Mouse (Mus musculus) embryonic facial prominence, embryonic 12.5 days (tissue): ENCODE data around the gene Mafg. TPM values are rescaled to one million over a fixed set of nuclear protein-coding genes. Genes with fewer than 3 reads are reported as not detected.

Source experiments
- ATAC-seq: fragments of 200-750 bp; cut with Nextera tagmentation; 2 replicates; pipeline ENCODE4 v1.8.0; 2017; ENCODE audit not compliant: insufficient number of reproducible peaks, insufficient read depth, low FRiP score, low TSS enrichment
- H3K27ac ChIP-seq: fragments of 300-500 bp; sonication (generic); 2 replicates; pipeline ENCODE4 v1.5.1; 2016; ENCODE audit warnings: mild to moderate bottlenecking
- H3K27me3 ChIP-seq: fragments of 300-500 bp; sonication (generic); 2 replicates; pipeline ENCODE4 v1.6.1; 2016; ENCODE audit warnings: mild to moderate bottlenecking, moderate library complexity
- H3K36me3 ChIP-seq: fragments of 300-500 bp; sonication (generic); 2 replicates; pipeline ENCODE4 v1.6.1; 2016; ENCODE audit warnings: mild to moderate bottlenecking
- H3K4me1 ChIP-seq: fragments of 300-500 bp; sonication (generic); 2 replicates; pipeline ENCODE4 v1.6.1; 2016
- H3K4me2 ChIP-seq: fragments of 300-500 bp; sonication (generic); replicated peaks from 2 replicates; pipeline ENCODE4 v1.6.1; 2016; ENCODE audit warnings: mild to moderate bottlenecking, moderate library complexity
- H3K4me3 ChIP-seq: fragments of 300-500 bp; sonication (generic); 2 replicates; pipeline ENCODE4 v1.5.1; 2016; ENCODE audit warnings: mild to moderate bottlenecking
- H3K9ac ChIP-seq: fragments of 300-500 bp; sonication (generic); 2 replicates; pipeline ENCODE4 v1.6.1; 2016; ENCODE audit warnings: mild to moderate bottlenecking, moderate library complexity
- H3K9me3 ChIP-seq: fragments of 300-500 bp; sonication (generic); 2 replicates; pipeline ENCODE4 v1.6.1; 2016; ENCODE audit warnings: mild to moderate bottlenecking, moderate library complexity
- WGBS: fragments of 180-500 bp; shearing (Covaris S2); methylation state at CpG from one replicate; pipeline ENCODE4 v1.1.7; 2016; 5-methylcytosine and 5-hydroxymethylcytosine counted together
- polyA plus RNA-seq: library from polyadenylated mRNA; unstranded; fragments of >200 nt; fragmentation: Nextera tagmentation; extraction: Ambion mirVana; gene quantifications from 2 replicates; pipeline ENCODE4 v1.2.1, GENCODE M21; 2016

The Mafg gene
- polyA plus RNA-seq, 1 experiment from 2014 or later = 33.6 TPM

DNA sequence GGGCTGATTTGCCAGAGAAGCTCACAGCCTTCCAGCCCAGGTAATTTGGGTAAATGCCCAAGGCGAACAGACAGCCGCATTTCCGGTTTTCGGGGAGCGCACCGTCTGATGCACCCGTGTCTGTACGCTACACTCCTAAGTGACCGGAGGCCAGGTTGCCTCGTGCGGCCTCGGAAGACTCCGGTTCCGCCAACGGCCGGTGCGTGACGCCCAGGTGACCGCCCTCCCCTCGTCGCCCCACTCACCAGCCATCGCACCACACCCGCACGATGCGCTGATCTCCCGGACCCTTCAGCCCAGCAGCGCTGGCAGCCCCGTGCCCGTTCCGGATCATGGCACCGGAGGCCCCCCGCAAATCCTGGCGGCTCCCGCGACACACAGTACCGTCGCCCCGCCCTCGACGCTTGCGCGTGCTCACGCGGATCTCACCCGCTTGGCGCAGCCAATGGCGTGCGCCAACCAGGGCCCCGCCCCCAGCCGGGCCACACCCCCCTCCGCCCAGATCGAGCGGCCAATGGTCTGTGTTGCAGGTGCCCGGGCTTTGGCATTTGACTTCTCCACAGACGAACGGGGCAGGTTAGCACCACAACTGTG lies 15.8 kb downstream of the Mafg start, which contains the start of gene Pcyt2:
TSS of gene Pcyt2 (minus strand) at position 418 of the 594 bp plus-strand sequence.
- Histone ChIP-seq H3K27ac (peak within 1 kb of the TSS; percentile 60), H3K9ac (peak within 1 kb of the TSS; percentile 75), H3K27me3 (no peaks in the 10 kb centered on the region), H3K36me3 (peaks cover 67% of the 10 kb centered on the region), H3K4me1 (peaks cover 10% of the 10 kb centered on the region), H3K9me3 (no peaks in the 10 kb centered on the region), H3K4me3 (peak within 1 kb of the TSS; percentile 80), H3K4me2 (peak within 1 kb of the TSS; percentile 78)
- WGBS = under 1% methylated on average over 56 of the region's 56 CpGs
- peak; percentile 85 for ATAC-seq

DNA sequence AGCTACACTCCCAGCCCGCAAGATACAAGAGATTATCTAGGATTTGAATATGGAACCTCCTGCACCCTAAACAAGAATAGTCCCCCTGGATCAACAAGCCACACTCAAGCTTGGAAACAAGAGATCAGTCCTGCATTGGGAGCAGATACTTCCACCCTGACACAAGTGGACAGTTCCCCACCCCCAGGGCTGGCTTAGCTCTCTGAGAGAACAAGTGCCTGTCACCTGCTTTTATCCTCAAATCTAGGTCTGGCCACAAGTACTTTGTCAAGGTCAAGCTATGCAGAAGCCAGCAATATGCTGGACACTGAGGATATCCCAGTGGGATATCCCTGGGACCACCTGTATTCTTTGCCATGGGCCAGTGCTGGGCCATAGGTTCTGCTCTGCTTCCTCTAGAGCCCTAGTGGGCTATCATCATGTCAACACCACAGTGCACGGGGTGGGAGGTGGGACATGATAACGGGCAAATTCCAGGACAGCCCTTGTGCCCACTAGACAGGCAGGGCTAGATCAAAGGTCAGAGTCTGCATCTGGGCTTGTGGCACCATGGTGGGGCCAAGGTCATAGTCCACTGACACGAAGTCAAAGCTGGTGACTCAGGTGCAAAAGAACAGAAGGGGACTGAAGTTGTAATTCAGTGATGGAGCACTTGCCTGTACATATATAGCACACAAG lies 16.6 kb downstream of the Mafg start:
- H3K9me3 ChIP-seq = no peaks in the 10 kb centered on the region
- WGBS = 50% methylated on average over 4 of the region's 4 CpGs
- peaks cover 10% of the 10 kb centered on the region for H3K4me1 ChIP-seq
- H3K4me2 ChIP-seq = peak overlapping the region; percentile 78
- no peak for ATAC-seq
- H3K27ac ChIP-seq = no peak overlapping the region; the same call in 1 of the 2 replicates
- H3K9ac ChIP-seq = peak overlapping the region; percentile 75
- H3K4me3 ChIP-seq = peak overlapping the region; percentile 80
- peaks cover 67% of the 10 kb centered on the region for H3K36me3 ChIP-seq
- no peaks in the 10 kb centered on the region for H3K27me3 ChIP-seq

DNA sequence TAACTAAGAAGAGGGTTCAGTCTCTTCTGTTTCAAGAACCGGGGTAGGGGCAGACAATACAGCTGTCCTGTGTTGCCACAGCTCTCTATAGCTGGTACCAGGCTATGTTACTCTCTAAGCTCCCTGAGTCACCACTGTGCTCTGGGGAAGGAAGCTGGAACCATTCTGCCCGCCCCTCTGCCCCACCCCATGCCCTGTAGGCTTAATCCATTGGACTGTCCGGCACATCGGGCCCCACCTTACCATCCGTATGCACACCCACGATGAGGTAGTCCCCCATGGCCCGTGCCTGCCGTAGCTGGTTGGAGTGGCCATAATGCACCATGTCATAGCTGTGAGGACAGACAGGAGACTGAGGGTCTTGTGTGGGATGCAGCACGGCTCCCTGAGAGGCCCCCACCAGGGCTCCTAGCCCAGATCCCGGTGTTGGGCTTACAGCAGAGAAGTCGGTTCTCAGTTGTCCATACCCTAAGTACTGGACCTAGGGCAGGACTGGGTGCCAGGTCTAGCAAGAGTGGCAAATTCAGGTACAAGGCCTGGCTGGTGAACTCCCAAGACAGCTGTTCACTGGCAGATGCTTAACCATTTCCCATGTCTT lies 17.7 kb downstream of the Mafg start:
- Histone ChIP-seq H3K36me3 (peaks cover 71% of the 10 kb centered on the region), H3K4me3 (no peak overlapping the region), H3K27ac (no peak overlapping the region), H3K4me2 (no peak overlapping the region), H3K27me3 (no peaks in the 10 kb centered on the region), H3K4me1 (peaks cover 10% of the 10 kb centered on the region), H3K9me3 (no peaks in the 10 kb centered on the region), H3K9ac (no peak overlapping the region)
- 95% methylated on average over 11 of the region's 11 CpGs for WGBS
- ATAC-seq = no peak; the same call in 1 of the 2 replicates

DNA sequence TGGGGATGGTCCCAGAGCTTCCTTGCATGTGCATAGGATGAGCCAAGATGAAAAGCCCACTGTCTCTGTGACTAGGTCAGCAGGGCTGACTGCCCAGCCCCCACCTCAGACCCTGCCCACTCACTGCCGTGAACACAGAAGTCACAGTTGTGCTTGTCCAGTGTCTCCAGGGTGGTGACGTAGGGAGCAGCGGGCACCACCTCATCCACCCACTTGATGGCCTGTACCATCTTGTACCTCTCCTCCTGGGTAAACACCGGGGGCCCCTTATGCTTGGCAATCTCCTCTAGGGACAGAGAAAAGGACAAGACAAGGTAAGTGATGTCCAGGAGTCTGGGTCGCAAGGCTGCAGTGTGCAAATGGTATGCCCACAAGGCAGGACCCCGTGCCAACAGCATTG lies 18.2 kb downstream of the Mafg start:
- H3K4me1 ChIP-seq = peaks cover 10% of the 10 kb centered on the region
- H3K27ac ChIP-seq = no peak overlapping the region
- no peaks in the 10 kb centered on the region for H3K9me3 ChIP-seq
- H3K9ac ChIP-seq = no peak overlapping the region
- no peaks in the 10 kb centered on the region for H3K27me3 ChIP-seq
- ATAC-seq = no peak
- H3K36me3 ChIP-seq = peaks cover 71% of the 10 kb centered on the region
- no peak overlapping the region for H3K4me2 ChIP-seq
- no peak overlapping the region for H3K4me3 ChIP-seq
- WGBS = 87% methylated on average over 6 of the region's 6 CpGs

DNA sequence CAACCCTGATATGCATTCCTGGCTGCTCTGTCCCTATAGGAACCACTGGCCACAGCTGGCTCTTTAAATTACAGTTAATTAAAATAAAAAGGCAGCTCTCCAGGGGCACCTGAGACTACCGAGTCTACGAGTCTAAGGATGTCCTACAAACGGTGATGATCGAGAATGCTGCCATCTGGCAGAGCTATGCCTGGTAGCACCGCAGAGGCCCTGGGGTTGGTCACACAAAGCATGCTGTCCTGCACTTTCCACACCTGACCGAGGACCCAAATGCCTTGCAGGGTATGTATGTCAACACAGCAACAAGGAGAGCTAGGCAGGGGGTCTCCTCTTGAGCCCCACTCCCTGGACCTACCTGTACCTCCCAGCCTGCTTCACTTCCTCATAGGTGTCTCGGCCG lies 19.4 kb downstream of the Mafg start:
- 85% methylated on average over 8 of the region's 8 CpGs for WGBS
- Histone ChIP-seq H3K4me2 (no peak overlapping the region), H3K27ac (no peak overlapping the region), H3K4me3 (no peak overlapping the region), H3K36me3 (peaks cover 66% of the 10 kb centered on the region), H3K9me3 (no peaks in the 10 kb centered on the region), H3K9ac (no peak overlapping the region), H3K4me1 (peaks cover 14% of the 10 kb centered on the region), H3K27me3 (peaks cover 9% of the 10 kb centered on the region)
- ATAC-seq = no peak

DNA sequence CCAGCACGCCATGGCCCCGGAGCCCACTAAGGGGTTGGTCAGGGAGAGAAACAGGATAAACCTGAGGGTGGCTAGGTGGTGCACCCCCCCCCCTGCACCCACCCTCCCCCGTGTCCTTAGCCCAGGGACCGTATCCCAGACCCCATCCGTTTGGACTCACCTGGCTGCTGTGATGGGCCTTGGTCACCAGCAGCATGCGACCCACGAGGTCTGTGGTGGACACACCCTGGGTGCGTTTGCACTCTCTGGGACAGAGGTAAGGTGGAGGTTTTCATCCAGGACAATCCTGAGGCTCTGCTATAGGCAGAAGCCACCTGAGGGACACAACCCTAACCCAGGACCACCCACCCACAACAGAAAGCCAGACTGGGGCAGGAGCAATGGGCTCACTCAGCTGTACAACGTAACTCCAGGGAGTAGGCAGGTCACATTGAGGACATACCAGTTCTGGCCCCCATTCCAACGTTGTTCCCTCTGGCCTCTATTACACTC lies 19.9 kb downstream of the Mafg start:
- ATAC-seq = no peak
- peaks cover 13% of the 10 kb centered on the region for H3K27me3 ChIP-seq
- 94% methylated on average over 10 of the region's 10 CpGs for WGBS
- H3K9me3 ChIP-seq = no peaks in the 10 kb centered on the region
- H3K4me3 ChIP-seq = no peak overlapping the region
- peaks cover 18% of the 10 kb centered on the region for H3K4me1 ChIP-seq
- H3K27ac ChIP-seq = no peak overlapping the region
- H3K36me3 ChIP-seq = peaks cover 61% of the 10 kb centered on the region
- H3K9ac ChIP-seq = no peak overlapping the region
- H3K4me2 ChIP-seq = no peak overlapping the region

DNA sequence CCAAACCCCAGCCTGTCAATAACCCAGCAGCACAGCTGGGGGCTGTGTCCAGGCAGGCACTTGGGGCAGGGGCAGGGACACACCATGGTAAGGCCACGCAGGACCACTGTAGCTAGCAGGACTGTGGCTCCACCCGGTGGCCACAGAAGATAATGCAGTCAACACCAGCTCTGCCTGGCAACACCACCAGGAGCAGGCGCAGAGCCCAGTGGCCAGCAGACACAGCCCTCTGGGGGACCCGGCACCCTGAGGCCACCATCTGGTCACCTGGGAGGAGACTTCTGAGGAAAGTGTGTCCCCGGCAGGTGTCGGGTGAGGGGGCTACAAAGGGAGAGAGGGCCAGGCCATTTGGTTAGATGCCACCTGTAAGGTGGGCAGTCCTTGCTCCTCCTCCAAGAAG lies 20.6 kb downstream of the Mafg start:
- Histone ChIP-seq H3K36me3 (peaks cover 56% of the 10 kb centered on the region), H3K9me3 (no peaks in the 10 kb centered on the region), H3K27me3 (peaks cover 17% of the 10 kb centered on the region), H3K4me3 (no peak overlapping the region), H3K4me2 (no peak overlapping the region), H3K27ac (no peak overlapping the region), H3K4me1 (peaks cover 26% of the 10 kb centered on the region), H3K9ac (no peak overlapping the region)
- WGBS = 49% methylated on average over 6 of the region's 6 CpGs
- no peak for ATAC-seq

DNA sequence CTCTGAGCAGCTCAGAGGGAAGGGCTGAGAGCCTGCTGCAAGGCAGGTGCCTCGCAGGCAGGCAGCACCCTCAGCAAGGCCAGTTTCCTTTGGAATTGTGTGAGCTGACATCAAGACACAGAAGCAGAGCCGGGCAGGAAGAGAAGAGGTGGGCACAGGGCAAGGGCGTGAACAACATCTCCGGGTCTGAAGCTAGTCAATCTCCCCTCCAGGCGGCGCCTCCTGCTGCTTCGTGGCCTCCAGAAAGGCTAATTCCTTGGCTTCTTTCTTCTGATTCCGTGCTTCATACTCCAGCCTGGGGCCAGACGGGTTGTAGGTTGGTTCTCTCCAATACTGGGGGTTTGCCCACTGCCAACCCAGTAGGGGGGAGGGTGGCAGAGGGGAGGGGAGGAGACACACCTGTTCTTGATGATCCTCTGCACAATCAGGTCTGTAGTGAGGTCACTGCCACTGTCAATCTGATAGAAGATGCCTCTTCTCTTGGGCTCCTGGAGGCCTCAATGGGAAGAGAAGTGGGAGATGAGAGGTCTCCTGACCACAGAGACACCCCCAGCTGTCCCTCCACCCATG lies 22.8 kb downstream of the Mafg start:
- H3K4me2 ChIP-seq = no peak overlapping the region
- H3K4me3 ChIP-seq = no peak overlapping the region
- no peak overlapping the region for H3K9ac ChIP-seq
- peaks cover 17% of the 10 kb centered on the region for H3K27me3 ChIP-seq
- ATAC-seq = no peak
- WGBS = 84% methylated on average over 9 of the region's 9 CpGs
- no peak overlapping the region for H3K27ac ChIP-seq
- H3K4me1 ChIP-seq = peaks cover 19% of the 10 kb centered on the region
- peaks cover 61% of the 10 kb centered on the region for H3K36me3 ChIP-seq
- H3K9me3 ChIP-seq = no peaks in the 10 kb centered on the region

DNA sequence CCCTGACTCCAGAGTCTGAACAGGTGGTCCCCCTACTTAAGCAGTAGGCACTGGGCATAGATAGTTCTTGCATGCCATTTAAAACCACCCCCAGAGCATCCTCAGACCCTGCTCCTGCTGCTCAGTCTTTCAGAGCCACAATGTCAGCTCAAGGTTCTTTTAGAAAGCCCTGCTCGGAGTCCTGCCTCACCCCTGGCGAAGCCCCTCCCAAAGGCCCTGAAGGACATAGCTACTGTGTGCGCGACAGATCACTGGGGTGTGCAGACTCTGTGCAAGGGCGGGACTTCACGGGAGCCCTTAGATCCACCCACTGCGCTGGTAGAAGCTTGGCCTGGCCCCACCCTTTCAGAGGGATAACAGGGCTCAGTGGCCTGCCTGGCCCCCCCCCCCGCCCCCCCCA lies 24.1 kb downstream of the Mafg start:
- Histone ChIP-seq H3K4me1 (peaks cover 19% of the 10 kb centered on the region), H3K4me2 (peak overlapping the region; percentile 56; the same call in 1 of the 2 replicates), H3K4me3 (0 out of 2 replicates have a peak overlapping the region, but pooled peaks have one; percentile 27), H3K27ac (0 out of 2 replicates have a peak overlapping the region, but pooled peaks have one; percentile 5), H3K27me3 (peaks cover 17% of the 10 kb centered on the region), H3K9ac (no peak overlapping the region), H3K9me3 (no peaks in the 10 kb centered on the region), H3K36me3 (peaks cover 65% of the 10 kb centered on the region)
- no peak for ATAC-seq
- 46% methylated on average over 7 of the region's 8 CpGs for WGBS

DNA sequence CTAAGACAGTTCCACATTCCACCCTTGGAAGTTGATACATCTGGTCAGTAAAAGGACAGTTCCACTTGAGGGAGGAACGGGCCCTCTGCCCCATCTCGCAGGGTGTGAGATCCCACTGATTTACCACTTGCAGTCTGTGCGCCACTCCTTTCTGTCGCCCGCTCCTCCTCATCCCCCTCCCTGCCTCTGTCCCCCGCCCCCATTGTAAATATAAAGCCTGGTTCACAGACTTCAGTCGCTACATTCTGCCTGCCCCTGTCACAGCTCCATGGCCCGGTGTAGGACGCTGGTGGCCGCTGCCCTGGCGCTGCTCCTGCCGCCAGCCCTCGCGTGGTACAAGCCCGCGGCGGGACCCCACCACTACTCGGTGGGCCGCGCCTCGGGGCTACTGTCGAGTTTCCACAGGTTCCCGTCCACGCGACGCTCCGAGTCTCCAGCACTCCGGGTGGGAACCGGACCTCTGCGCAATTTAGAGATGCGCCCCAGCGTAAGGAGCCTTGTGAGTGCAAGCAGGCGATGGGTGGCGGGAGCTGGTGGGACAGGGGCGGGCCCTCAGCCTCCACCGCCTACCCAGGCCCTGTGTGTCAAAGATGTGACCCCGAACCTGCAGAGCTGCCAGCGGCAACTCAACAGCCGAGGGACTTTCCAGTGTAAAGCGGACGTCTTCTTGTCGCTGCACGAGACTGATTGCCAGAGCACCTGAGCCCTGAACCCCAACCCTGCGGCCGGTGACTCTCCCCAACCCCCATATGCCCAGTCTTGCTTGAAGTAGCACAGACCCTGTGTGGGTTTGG lies 25.0 kb downstream of the Mafg start, which contains the start of gene Npb:
TSS of gene Npb (plus strand) at position 237 of the 794 bp plus-strand sequence.
- Histone ChIP-seq H3K9me3 (no peaks in the 10 kb centered on the region), H3K36me3 (peaks cover 65% of the 10 kb centered on the region), H3K4me1 (peaks cover 19% of the 10 kb centered on the region), H3K4me2 (peak within 1 kb of the TSS; percentile 56), H3K9ac (peak within 1 kb of the TSS; percentile 43; the same call in 1 of the 2 replicates), H3K27ac (0 out of 2 replicates have a peak within 1 kb of the TSS, but pooled peaks have one; percentile 23), H3K27me3 (peaks cover 17% of the 10 kb centered on the region), H3K4me3 (peak within 1 kb of the TSS; percentile 27)
- ATAC-seq = no peak
- 7% methylated on average over 45 of the region's 45 CpGs for WGBS

DNA sequence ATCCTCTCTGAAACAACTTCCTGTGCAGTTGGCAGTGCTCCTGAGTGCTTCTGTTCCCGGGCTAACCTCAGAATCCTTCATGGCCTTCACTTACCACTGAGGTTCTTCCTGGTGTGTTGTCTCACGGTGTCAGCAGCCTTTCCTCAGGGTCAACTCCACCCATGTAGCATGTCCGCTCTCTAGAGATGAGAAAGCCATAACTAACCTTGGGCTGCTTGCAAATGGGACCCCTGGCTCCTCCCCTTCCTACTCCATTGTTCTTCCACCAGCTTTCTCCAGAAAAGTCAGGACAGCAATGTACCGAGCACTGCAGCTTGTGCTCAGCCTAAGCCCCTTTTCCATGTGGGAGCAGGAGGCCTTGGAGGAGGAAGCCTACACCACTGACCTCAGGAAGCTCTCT lies 26.6 kb downstream of the Mafg start:
- no peak overlapping the region for H3K27ac ChIP-seq

More for the DNA sequence above, 26.6 kb downstream of the Mafg start:
- H3K9me3 ChIP-seq = no peaks in the 10 kb centered on the region
- 74% methylated on average over 4 of the region's 4 CpGs for whole genome bisulfite sequencing
- H3K4me1 ChIP-seq = peaks cover 19% of the 10 kb centered on the region
- H3K4me2 ChIP-seq = no peak overlapping the region
- ATAC-seq = no peak
- H3K4me3 ChIP-seq = no peak overlapping the region
- no peak overlapping the region for H3K9ac ChIP-seq
- peaks cover 17% of the 10 kb centered on the region for H3K27me3 ChIP-seq
- peaks cover 63% of the 10 kb centered on the region for H3K36me3 ChIP-seq
